Mouse (Mus musculus): Measurements from ENCODE around the gene Med18. TPM values are rescaled to one million over a fixed set of nuclear protein-coding genes. Genes with fewer than 3 reads are reported as not detected.
"Not testable (repeated sequence)": the region's sequence is repeated elsewhere in the genome, so short reads cannot be mapped to it uniquely, and the experiment has no call there.

Med18 gene
- total RNA-seq, 2 experiments from 2014 or later, result 9.2 to 9.4 TPM

- no peak for DNase-seq (ENCODE audit: extremely low spot score in 1 of 2, low spot score in 1 of 2)
Measured at GRCm38 (mm10) chr4:132482956-132483608, 19.4 kb upstream of the Med18 start.

GRCm38 (mm10) chr4:132482104-132482503 is 18.4 kb upstream of the Med18 start:
- DNase-seq (ENCODE audit: extremely low spot score in 1 of 2, low spot score in 1 of 2), result not testable (repeated sequence)

- no peak for DNase-seq (ENCODE audit: extremely low spot score in 1 of 2, low spot score in 1 of 2)
Measured at GRCm38 (mm10) chr4:132477833-132478232, 14.1 kb upstream of the Med18 start.

GRCm38 (mm10) chr4:132475895-132476878 is 12.5 kb upstream of the Med18 start:
- DNase-seq (ENCODE audit: extremely low spot score in 1 of 2, low spot score in 1 of 2), result no peak

GRCm38 (mm10) chr4:132474631-132475030 is 10.9 kb upstream of the Med18 start:
- DNase-seq (ENCODE audit: extremely low spot score in 1 of 2, low spot score in 1 of 2), result no peak

- no peak for DNase-seq (ENCODE audit: extremely low spot score in 1 of 2, low spot score in 1 of 2)
Measured at GRCm38 (mm10) chr4:132473411-132473810, 9.7 kb upstream of the Med18 start.

GRCm38 (mm10) chr4:132469873-132470272 is 6.2 kb upstream of the Med18 start:
- no peak for DNase-seq (ENCODE audit: extremely low spot score in 1 of 2, low spot score in 1 of 2)

- DNase-seq (ENCODE audit: extremely low spot score in 1 of 2, low spot score in 1 of 2), result no peak
Measured at GRCm38 (mm10) chr4:132464255-132464613, 513 bp upstream of the Med18 start.

- DNase-seq (ENCODE audit: extremely low spot score in 1 of 2, low spot score in 1 of 2), result no peak
Measured at GRCm38 (mm10) chr4:132462836-132463235, 885 bp downstream of the Med18 start.

- no peak for DNase-seq (ENCODE audit: extremely low spot score in 1 of 2, low spot score in 1 of 2)
Measured at GRCm38 (mm10) chr4:132460225-132460624, 3.5 kb downstream of the Med18 start.

- DNase-seq (ENCODE audit: extremely low spot score in 1 of 2, low spot score in 1 of 2), result no peak
Measured at GRCm38 (mm10) chr4:132455561-132455960, 8.2 kb downstream of the Med18 start.

GRCm38 (mm10) chr4:132455146-132455545 is 8.6 kb downstream of the Med18 start:
- DNase-seq (ENCODE audit: extremely low spot score in 1 of 2, low spot score in 1 of 2), result no peak

GRCm38 (mm10) chr4:132454216-132454615 is 9.5 kb downstream of the Med18 start:
- DNase-seq (ENCODE audit: extremely low spot score in 1 of 2, low spot score in 1 of 2), result no peak

GRCm38 (mm10) chr4:132449778-132450177 is 13.9 kb downstream of the Med18 start:
- no peak for DNase-seq (ENCODE audit: extremely low spot score in 1 of 2, low spot score in 1 of 2)

- DNase-seq (ENCODE audit: extremely low spot score in 1 of 2, low spot score in 1 of 2), result no peak
Measured at GRCm38 (mm10) chr4:132446105-132446504, 17.6 kb downstream of the Med18 start.

GRCm38 (mm10) chr4:132444516-132444915 is 19.2 kb downstream of the Med18 start:
- DNase-seq (ENCODE audit: extremely low spot score in 1 of 2, low spot score in 1 of 2), result no peak

GRCm38 (mm10) chr4:132437857-132438256 is 25.9 kb downstream of the Med18 start:
- DNase-seq (ENCODE audit: extremely low spot score in 1 of 2, low spot score in 1 of 2), result no peak

- DNase-seq (ENCODE audit: extremely low spot score in 1 of 2, low spot score in 1 of 2), result no peak
Measured at GRCm38 (mm10) chr4:132432717-132433372, 30.9 kb downstream of the Med18 start.

GRCm38 (mm10) chr4:132428022-132428542 is 35.6 kb downstream of the Med18 start:
- no peak for DNase-seq (ENCODE audit: extremely low spot score in 1 of 2, low spot score in 1 of 2)

GRCm38 (mm10) chr4:132427493-132427892 is 36.2 kb downstream of the Med18 start:
- DNase-seq (ENCODE audit: extremely low spot score in 1 of 2, low spot score in 1 of 2), result no peak

GRCm38 (mm10) chr4:132426021-132426420 is 37.7 kb downstream of the Med18 start:
- DNase-seq (ENCODE audit: extremely low spot score in 1 of 2, low spot score in 1 of 2), result no peak
